Mouse (Mus musculus): ENCODE data around the gene Panx2. TPM values are rescaled to one million over a fixed set of nuclear protein-coding genes. Genes with fewer than 3 reads are reported as not detected.

The Panx2 gene
- 100 to 1,000 TPM; 119 to 121 TPM for total RNA-seq (2021)
- long read RNA-seq, partial matches to known transcripts: 7 of 30 reads
- long read RNA-seq, other reads (novel, unspliced or antisense): 17 of 30 reads

GRCm38 (mm10) chr15:89059161-89059931 is at the start of gene Panx2:
Gene Panx2 (plus strand): TSS chr15:89059734.
- DNase-seq (ENCODE audit: low spot score in 2 of 2): peak in 1 of 2 experiments; percentile 56

GRCm38 (mm10) chr15:89016722-89017121 is 42.8 kb upstream of the Panx2 start:
- DNase-seq (ENCODE audit: low spot score in 2 of 2): no peak

DNA sequence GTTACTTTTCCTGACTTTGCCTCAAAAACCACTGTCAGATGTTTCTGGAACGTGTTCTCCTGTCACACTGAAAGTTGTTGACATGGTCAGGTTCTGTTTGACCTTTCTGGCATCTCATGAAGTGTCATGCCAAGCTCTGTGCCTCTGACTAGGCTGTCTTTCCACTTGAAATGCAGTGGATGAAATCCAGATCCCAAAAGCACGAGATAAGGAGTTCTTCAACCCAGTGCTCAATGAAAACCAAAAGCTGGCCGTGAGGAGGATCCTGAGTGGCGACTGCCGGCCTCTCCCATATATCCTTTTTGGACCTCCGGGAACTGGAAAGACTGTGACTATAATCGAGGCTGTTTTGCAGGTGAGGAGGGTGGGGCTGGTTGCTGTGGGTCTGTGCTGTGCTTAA is 39.4 kb upstream of the Panx2 start:
- DNase-seq (ENCODE audit: low spot score in 2 of 2): no peak

DNA sequence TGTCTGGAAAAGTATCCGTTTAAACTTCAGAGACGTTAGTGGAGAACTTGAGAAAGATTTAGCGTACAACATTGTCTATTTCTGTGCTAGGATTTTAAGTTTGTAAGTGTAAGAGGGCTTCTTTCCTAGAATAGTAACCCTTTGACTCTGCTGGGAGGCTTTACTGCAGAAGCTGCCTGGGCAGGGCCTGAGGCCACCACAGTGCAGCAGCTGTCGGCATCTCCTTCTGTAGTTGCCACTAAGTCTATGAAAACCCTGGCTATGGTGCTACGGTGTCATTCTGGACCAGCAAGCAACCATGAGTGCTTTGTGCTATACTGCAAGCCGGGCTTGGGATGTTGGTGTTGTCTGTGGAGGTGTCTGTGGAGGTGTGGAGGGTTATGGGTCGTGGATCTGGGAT is 39.0 kb upstream of the Panx2 start:
- no peak for DNase-seq (ENCODE audit: low spot score in 2 of 2)

GRCm38 (mm10) chr15:89044381-89044780 is 15.2 kb upstream of the Panx2 start:
- no peak for DNase-seq (ENCODE audit: low spot score in 2 of 2)

DNA sequence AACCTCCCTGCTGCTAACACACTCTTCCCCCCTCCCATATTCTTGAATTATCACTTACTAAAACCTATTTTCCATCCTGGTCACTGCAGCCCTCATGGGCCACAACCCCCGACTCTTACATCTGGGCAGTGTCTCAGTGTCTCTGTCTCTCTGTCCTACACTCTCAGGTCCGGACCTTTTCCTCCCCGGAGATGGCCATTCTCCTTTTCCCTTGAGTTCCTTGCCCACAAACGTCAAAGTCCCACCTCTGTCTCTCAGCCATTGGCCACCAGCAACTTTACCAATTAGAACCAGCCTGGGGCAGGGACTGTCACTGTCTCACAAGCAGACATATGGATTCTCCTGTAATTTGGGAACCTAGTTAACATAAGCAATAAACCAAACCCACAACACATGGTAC is 13.2 kb upstream of the Panx2 start:
- no peak for DNase-seq (ENCODE audit: low spot score in 2 of 2)

DNA sequence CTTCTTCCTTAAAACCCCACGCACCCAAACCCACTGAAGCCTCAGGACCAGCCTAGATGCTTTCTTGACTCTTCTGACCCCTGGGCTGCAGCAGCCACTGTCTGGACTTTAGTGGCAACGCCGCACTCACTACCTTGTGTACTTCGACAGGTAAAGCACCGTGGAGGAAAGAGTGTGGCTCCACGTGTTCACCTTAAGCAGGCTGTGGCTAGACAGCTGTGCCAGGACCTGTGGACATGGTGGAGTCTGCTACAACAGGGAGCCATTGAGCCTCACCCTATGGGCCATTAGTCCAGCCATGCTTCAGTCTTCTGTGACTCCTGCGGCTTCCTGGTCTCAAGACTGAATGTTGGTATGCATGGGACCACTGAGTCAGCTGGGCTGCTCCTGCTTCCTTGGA is 4.9 kb upstream of the Panx2 start:
- no peak for DNase-seq (ENCODE audit: low spot score in 2 of 2)

GRCm38 (mm10) chr15:89058736-89059135 is 798 bp upstream of the Panx2 start:
- DNase-seq (ENCODE audit: low spot score in 2 of 2): peak in 1 of 2 experiments; percentile 13

GRCm38 (mm10) chr15:89060032-89060681 is 623 bp downstream of the Panx2 start:
- DNase-seq (ENCODE audit: low spot score in 2 of 2): peak in 1 of 2 experiments; percentile 59

DNA sequence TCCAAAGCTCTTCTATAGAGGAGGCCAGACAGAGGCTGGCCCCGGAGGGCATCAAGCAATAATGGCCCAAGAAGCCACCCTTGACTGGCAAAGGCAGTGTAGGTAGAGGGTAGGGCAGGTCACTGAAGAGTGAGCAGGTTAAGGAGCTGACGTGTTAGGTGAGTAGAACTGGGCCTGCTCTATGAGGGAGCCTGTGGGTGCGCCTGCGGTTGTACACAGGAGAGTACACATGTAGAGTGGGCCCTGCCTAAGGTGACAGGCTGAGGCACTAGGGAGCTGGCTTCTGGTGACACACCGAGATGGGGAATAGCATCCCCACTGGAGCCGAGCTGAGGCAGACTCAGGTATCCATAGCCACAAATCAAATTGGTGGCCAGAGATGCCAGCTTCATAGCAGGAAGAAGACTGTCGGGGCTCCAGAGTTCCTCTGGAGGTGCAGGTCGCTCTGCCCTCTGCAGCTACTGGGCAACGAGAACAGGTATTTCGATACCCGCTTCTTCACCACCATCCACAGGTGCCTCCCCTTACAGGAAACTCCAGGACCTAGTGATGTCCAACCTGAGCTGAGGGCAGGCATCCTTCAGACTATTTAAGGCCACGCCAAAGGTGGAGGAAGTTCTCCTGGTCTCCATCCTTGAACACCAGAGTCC is 1.4 kb downstream of the Panx2 start:
- peak in 1 of 2 experiments; percentile 22 for DNase-seq (ENCODE audit: low spot score in 2 of 2)

DNA sequence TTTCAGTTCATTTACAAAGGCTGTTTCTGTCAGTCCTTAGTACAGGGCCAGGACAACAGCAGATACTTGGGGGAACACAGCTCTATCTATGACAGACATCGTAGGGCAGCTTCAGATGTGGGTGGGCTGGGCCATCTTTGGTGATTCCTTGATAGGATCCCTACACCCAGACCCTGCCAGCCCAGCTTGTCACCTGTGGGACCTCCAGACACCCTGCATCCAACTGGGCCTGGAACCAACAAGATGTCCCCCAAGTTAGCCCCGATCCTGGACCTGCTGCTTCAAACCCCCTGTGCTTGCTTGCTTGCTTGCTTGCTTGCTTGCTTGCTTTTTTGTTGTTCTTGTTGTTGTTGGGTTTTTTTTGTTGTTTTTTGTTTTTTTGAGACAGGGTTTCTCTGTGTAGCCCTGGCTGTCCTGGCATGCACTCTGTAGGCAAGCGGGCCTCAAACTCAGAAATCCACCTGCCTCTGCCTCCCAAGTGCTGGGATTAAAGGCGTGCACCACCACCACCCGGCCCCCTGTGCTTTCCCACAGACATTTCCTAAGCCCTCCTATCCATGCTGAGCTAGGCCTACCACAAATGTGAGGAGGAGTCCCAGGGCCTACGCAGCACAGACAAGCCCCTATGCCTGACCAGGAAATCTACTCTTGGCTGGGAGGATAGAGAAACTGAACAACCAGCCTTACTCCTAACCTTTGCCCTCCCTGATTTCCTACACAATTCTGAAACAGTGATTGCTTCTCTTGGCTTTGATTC is 2.4 kb downstream of the Panx2 start:
- peak in 1 of 2 experiments; percentile 11 for DNase-seq (ENCODE audit: low spot score in 2 of 2)

GRCm38 (mm10) chr15:89062518-89062910 is 3.0 kb downstream of the Panx2 start:
- peak in 1 of 2 experiments; percentile 11 for DNase-seq (ENCODE audit: low spot score in 2 of 2)

- DNase-seq (ENCODE audit: low spot score in 2 of 2): no peak
These were observed 3.5 kb downstream of the Panx2 start for GRCm38 (mm10) chr15:89063001-89063400.

DNA sequence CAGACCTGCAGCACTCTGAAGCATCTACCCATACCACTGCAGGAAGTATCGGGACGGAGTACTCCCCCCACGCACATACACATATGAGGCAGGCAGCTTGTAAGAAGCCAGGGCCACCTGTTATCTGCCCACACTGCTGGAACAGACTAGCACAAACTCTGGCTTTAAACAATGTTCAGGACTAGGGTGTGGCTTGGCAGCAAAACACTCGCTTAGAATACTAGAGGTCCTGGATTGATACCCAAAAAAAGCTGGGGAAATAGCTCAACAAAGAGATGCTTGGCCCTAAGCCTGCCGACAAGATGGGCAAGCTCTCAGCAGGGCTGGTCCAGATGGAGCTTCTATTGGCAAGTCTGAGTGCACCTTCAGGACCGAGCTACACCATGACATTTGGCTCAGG is 4.0 kb downstream of the Panx2 start:
- peak in 1 of 2 experiments; percentile 56 for DNase-seq (ENCODE audit: low spot score in 2 of 2)

DNA sequence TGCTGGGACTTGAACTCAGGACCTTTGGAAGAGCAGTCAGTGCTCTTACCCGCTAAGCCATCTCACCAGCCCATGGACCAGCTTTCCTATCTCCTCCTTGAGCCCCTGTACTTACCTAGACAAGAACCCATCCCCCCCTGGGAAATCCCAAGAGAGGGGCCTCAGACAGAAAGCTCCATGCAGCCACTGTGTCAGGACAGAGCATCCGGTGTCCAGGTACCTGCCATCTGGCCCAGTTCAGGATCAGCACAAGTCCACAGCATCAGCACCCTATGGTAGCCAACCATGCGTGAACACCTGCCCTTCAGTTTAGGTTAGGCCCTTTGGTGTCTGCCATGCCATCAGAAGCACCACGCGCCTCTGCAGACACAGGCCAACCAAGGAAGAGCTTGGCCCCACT is 5.4 kb downstream of the Panx2 start:
- DNase-seq (ENCODE audit: low spot score in 2 of 2): peak in 1 of 2 experiments; percentile 10

DNA sequence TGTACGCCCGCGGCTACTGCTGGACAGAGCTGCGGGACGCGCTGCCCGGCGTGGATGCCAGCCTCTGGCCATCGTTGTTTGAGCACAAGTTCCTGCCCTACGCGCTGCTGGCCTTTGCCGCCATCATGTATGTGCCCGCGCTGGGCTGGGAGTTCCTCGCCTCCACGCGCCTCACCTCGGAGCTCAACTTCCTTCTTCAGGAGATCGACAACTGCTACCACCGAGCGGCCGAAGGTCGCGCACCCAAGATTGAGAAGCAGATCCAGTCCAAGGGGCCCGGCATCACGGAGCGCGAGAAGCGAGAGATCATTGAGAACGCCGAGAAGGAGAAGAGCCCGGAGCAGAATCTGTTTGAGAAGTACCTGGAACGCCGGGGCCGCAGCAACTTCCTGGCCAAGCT is 8.1 kb downstream of the Panx2 start:
- DNase-seq (ENCODE audit: low spot score in 2 of 2): no peak

- DNase-seq (ENCODE audit: low spot score in 2 of 2): no peak
These were observed 8.7 kb downstream of the Panx2 start for GRCm38 (mm10) chr15:89068226-89068625.

- DNase-seq (ENCODE audit: low spot score in 2 of 2): no peak
These were observed 9.9 kb downstream of the Panx2 start for GRCm38 (mm10) chr15:89069336-89069840.

DNA sequence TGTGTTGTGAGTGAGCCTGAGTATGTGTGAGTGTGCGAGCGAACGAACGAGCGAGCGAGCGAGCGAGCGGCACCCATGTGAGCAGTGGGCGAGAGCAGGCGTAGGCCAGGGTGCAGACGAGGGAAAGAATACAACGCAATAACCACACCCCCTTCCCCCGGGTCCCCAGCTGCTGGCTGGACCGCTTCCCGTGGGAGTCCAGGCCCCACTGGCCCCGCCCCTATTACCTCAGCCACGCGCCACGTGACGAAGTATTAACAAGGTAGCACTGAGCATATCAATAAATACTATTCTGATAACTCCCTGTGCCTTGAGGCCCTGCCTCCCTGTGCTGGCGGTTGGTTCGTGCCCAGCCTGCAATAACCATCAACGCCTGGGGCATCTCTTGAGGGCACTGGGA is 11.1 kb downstream of the Panx2 start:
- no peak for DNase-seq (ENCODE audit: low spot score in 2 of 2)

DNA sequence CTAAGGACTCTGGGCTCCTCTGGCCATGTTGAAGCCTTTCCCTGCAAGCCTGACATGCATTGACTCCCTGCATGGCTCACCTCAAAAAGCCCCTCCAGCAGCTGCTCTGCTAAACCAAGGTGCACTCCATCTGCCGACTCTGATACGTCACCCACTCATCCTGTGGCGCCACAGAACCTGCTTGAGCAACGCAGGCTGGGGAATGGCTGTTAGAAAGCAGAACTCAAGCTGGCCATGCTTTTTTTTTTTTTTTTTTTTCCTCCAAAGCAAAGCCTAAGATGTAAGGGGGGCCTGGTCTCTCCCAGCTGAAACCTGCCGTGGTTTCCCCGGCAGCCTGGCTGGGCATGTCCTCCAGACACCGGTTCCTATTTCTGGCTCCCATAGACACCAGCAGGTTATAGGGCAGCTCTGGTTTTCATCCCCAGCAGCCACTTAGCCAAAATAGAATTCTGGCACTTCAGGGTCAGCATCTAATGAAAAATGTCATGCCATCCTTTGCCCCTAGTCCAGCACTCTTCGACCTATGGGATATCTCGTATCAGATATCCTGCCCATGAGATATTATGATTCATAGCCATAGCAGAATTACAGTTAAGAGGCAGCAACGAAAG is 14.6 kb downstream of the Panx2 start:
- no peak for DNase-seq (ENCODE audit: low spot score in 2 of 2)
